Mouse (Mus musculus): Measurements from ENCODE around the gene Tha1. TPM values are rescaled to one million over a fixed set of nuclear protein-coding genes. Genes with fewer than 3 reads are reported as not detected.

Gene Tha1
- polyA plus RNA-seq, 1 experiment from 2014 or later: 2.8 TPM

GRCm38 (mm10) chr11:117863174-117863856 lies 10.0 kb downstream of the Tha1 start:
- H3K27me3 ChIP-seq: peaks cover 42% of the 10 kb centered on the region
- H3K9me3 ChIP-seq: no peaks in the 10 kb centered on the region
- no peak overlapping the region for H3K27ac ChIP-seq
- no peak overlapping the region for H3K4me3 ChIP-seq
- 0 out of 2 replicates have a peak, but pooled peaks cover 4% of the 10 kb centered on the region for H3K36me3 ChIP-seq
- 25% methylated on average over 11 of the region's 11 CpGs for WGBS
- no peak overlapping the region for H3K9ac ChIP-seq
- H3K4me1 ChIP-seq: peaks cover 16% of the 10 kb centered on the region; the same call in 1 of the 2 replicates
- H3K4me2 ChIP-seq (replicated peaks): no peak overlapping the region
- no peak for ATAC-seq (ENCODE audit: insufficient number of reproducible peaks, insufficient read depth, low FRiP score, low TSS enrichment)

GRCm38 (mm10) chr11:117860601-117861000 lies 12.7 kb downstream of the Tha1 start, which contains the start of gene Tmem235:
Gene Tmem235 (plus strand): TSS chr11:117860752.
- H3K9ac ChIP-seq: no peak within 1 kb of the TSS
- H3K4me1 ChIP-seq: peaks cover 10% of the 10 kb centered on the region; the same call in 1 of the 2 replicates
- H3K27me3 ChIP-seq: peaks cover 42% of the 10 kb centered on the region
- no peak for ATAC-seq (ENCODE audit: insufficient number of reproducible peaks, insufficient read depth, low FRiP score, low TSS enrichment)
- no peak within 1 kb of the TSS for H3K4me3 ChIP-seq
- H3K9me3 ChIP-seq: no peaks in the 10 kb centered on the region
- H3K4me2 ChIP-seq (replicated peaks): peak within 1 kb of the TSS; percentile 23
- WGBS: 3% methylated on average over 23 of the region's 23 CpGs
- H3K36me3 ChIP-seq: peaks cover 26% of the 10 kb centered on the region
- no peak within 1 kb of the TSS for H3K27ac ChIP-seq

GRCm38 (mm10) chr11:117858392-117858791 lies 14.9 kb downstream of the Tha1 start:
- peaks cover 42% of the 10 kb centered on the region for H3K27me3 ChIP-seq
- H3K36me3 ChIP-seq: peaks cover 45% of the 10 kb centered on the region
- WGBS: 70% methylated on average over 3 of the region's 3 CpGs
- no peak for ATAC-seq (ENCODE audit: insufficient number of reproducible peaks, insufficient read depth, low FRiP score, low TSS enrichment)
- peaks cover 10% of the 10 kb centered on the region; the same call in 1 of the 2 replicates for H3K4me1 ChIP-seq
- H3K4me2 ChIP-seq (replicated peaks): no peak overlapping the region
- no peak overlapping the region for H3K9ac ChIP-seq
- no peak overlapping the region for H3K27ac ChIP-seq
- H3K9me3 ChIP-seq: no peaks in the 10 kb centered on the region
- H3K4me3 ChIP-seq: no peak overlapping the region

GRCm38 (mm10) chr11:117857462-117857861 lies 15.8 kb downstream of the Tha1 start:
- Histone ChIP-seq H3K9ac (no peak overlapping the region), H3K4me3 (no peak overlapping the region), H3K27me3 (peaks cover 40% of the 10 kb centered on the region), H3K4me2 (replicated peaks) (no peak overlapping the region), H3K27ac (no peak overlapping the region), H3K36me3 (peaks cover 54% of the 10 kb centered on the region), H3K4me1 (peaks cover 10% of the 10 kb centered on the region; the same call in 1 of the 2 replicates), H3K9me3 (no peaks in the 10 kb centered on the region)
- WGBS: 96% methylated on average over 10 of the region's 10 CpGs
- ATAC-seq (ENCODE audit: insufficient number of reproducible peaks, insufficient read depth, low FRiP score, low TSS enrichment): no peak

GRCm38 (mm10) chr11:117855975-117856374 lies 17.3 kb downstream of the Tha1 start:
- H3K4me1 ChIP-seq: peaks cover 12% of the 10 kb centered on the region
- no peak overlapping the region for H3K27ac ChIP-seq
- no peak overlapping the region for H3K4me2 ChIP-seq (replicated peaks)
- no peak overlapping the region for H3K4me3 ChIP-seq
- H3K36me3 ChIP-seq: peaks cover 57% of the 10 kb centered on the region
- no peaks in the 10 kb centered on the region for H3K9me3 ChIP-seq
- H3K9ac ChIP-seq: no peak overlapping the region
- 65% methylated on average over 1 of the region's 1 CpGs for WGBS
- ATAC-seq (ENCODE audit: insufficient number of reproducible peaks, insufficient read depth, low FRiP score, low TSS enrichment): no peak
- H3K27me3 ChIP-seq: peaks cover 25% of the 10 kb centered on the region

GRCm38 (mm10) chr11:117855360-117855759 lies 17.9 kb downstream of the Tha1 start:
- H3K4me1 ChIP-seq: peaks cover 15% of the 10 kb centered on the region
- 94% methylated on average over 5 of the region's 5 CpGs for WGBS
- peaks cover 59% of the 10 kb centered on the region for H3K36me3 ChIP-seq
- H3K9me3 ChIP-seq: no peaks in the 10 kb centered on the region
- H3K4me2 ChIP-seq (replicated peaks): no peak overlapping the region
- no peak overlapping the region for H3K4me3 ChIP-seq
- peaks cover 19% of the 10 kb centered on the region for H3K27me3 ChIP-seq
- H3K27ac ChIP-seq: no peak overlapping the region
- ATAC-seq (ENCODE audit: insufficient number of reproducible peaks, insufficient read depth, low FRiP score, low TSS enrichment): no peak
- H3K9ac ChIP-seq: no peak overlapping the region

GRCm38 (mm10) chr11:117854241-117854640 lies 19.0 kb downstream of the Tha1 start:
- Histone ChIP-seq H3K27ac (no peak overlapping the region), H3K9ac (no peak overlapping the region), H3K4me3 (no peak overlapping the region), H3K36me3 (peaks cover 59% of the 10 kb centered on the region), H3K9me3 (no peaks in the 10 kb centered on the region), H3K27me3 (peaks cover 8% of the 10 kb centered on the region), H3K4me2 (replicated peaks) (no peak overlapping the region), H3K4me1 (peaks cover 16% of the 10 kb centered on the region)
- no peak for ATAC-seq (ENCODE audit: insufficient number of reproducible peaks, insufficient read depth, low FRiP score, low TSS enrichment)
- WGBS: 87% methylated on average over 9 of the region's 9 CpGs

- ATAC-seq (ENCODE audit: insufficient number of reproducible peaks, insufficient read depth, low FRiP score, low TSS enrichment): no peak
- Histone ChIP-seq H3K36me3 (peaks cover 53% of the 10 kb centered on the region), H3K27ac (peak overlapping the region; percentile 2; the same call in 1 of the 2 replicates), H3K27me3 (no peaks in the 10 kb centered on the region), H3K4me1 (peaks cover 24% of the 10 kb centered on the region), H3K4me2 (replicated peaks) (no peak overlapping the region), H3K9ac (no peak overlapping the region), H3K4me3 (no peak overlapping the region), H3K9me3 (no peaks in the 10 kb centered on the region)
- WGBS: 87% methylated on average over 3 of the region's 3 CpGs
These were observed 20.4 kb downstream of the Tha1 start for GRCm38 (mm10) chr11:117852875-117853274.

GRCm38 (mm10) chr11:117848985-117849671 lies 24.2 kb downstream of the Tha1 start, which contains the start of gene Birc5:
Gene Birc5 (plus strand): TSS chr11:117849251.
- peak within 1 kb of the TSS; percentile 78 for H3K4me2 ChIP-seq (replicated peaks)
- ATAC-seq (ENCODE audit: insufficient number of reproducible peaks, insufficient read depth, low FRiP score, low TSS enrichment): peak; percentile 81
- peaks cover 27% of the 10 kb centered on the region for H3K4me1 ChIP-seq
- no peaks in the 10 kb centered on the region for H3K9me3 ChIP-seq
- peak within 1 kb of the TSS; percentile 74 for H3K4me3 ChIP-seq
- WGBS: under 1% methylated on average over 51 of the region's 51 CpGs
- H3K27ac ChIP-seq: peak within 1 kb of the TSS; percentile 94
- H3K36me3 ChIP-seq: peaks cover 21% of the 10 kb centered on the region
- no peaks in the 10 kb centered on the region for H3K27me3 ChIP-seq
- peak within 1 kb of the TSS; percentile 86 for H3K9ac ChIP-seq

- Histone ChIP-seq H3K27me3 (no peaks in the 10 kb centered on the region), H3K9ac (peak overlapping the region; percentile 75), H3K4me3 (peak overlapping the region; percentile 74), H3K27ac (peak overlapping the region; percentile 94), H3K4me1 (peaks cover 27% of the 10 kb centered on the region), H3K36me3 (peaks cover 14% of the 10 kb centered on the region), H3K9me3 (no peaks in the 10 kb centered on the region), H3K4me2 (replicated peaks) (peak overlapping the region; percentile 78)
- peak; percentile 82 for ATAC-seq (ENCODE audit: insufficient number of reproducible peaks, insufficient read depth, low FRiP score, low TSS enrichment)
- WGBS: 5% methylated on average over 19 of the region's 19 CpGs
These were observed 24.9 kb downstream of the Tha1 start for GRCm38 (mm10) chr11:117848271-117848984.

GRCm38 (mm10) chr11:117847593-117848215 lies 25.6 kb downstream of the Tha1 start:
- peak overlapping the region; percentile 75 for H3K9ac ChIP-seq
- H3K36me3 ChIP-seq: peaks cover 7% of the 10 kb centered on the region
- H3K27ac ChIP-seq: peak overlapping the region; percentile 94
- H3K27me3 ChIP-seq: no peaks in the 10 kb centered on the region
- no peak for ATAC-seq (ENCODE audit: insufficient number of reproducible peaks, insufficient read depth, low FRiP score, low TSS enrichment)
- no peaks in the 10 kb centered on the region for H3K9me3 ChIP-seq
- H3K4me1 ChIP-seq: peaks cover 27% of the 10 kb centered on the region
- 79% methylated on average over 7 of the region's 7 CpGs for WGBS
- H3K4me2 ChIP-seq (replicated peaks): peak overlapping the region; percentile 78
- H3K4me3 ChIP-seq: peak overlapping the region; percentile 74

Measured in embryonic facial prominence, embryonic 12.5 days (tissue).